Mouse (Mus musculus) neural tube, embryonic 11.5 days (tissue): ENCODE results near the gene Dcun1d3. TPM values are rescaled to one million over a fixed set of nuclear protein-coding genes. Genes with fewer than 3 reads are reported as not detected.

Experiments used
- ATAC-seq: fragments of 200-750 bp; cut with Nextera tagmentation; 2 replicates; pipeline ENCODE4 v1.8.0; 2017; ENCODE audit warnings: moderate number of reproducible peaks, mild to moderate bottlenecking, moderate TSS enrichment, moderate library complexity; ENCODE audit not compliant: insufficient read depth, low FRiP score, low TSS enrichment
- DNase-seq: peaks from one replicate; pipeline ENCODE4 v3.0.0-alpha.2; 2015; ENCODE audit warnings: low spot score
- H3K27ac ChIP-seq: fragments of 300-500 bp; sonication (generic); 2 replicates; pipeline ENCODE4 v1.5.1; 2014; ENCODE audit warnings: low read depth, mild to moderate bottlenecking, low read length
- H3K27me3 ChIP-seq: fragments of 300-500 bp; sonication (generic); 2 replicates; pipeline ENCODE4 v1.6.1; 2014; ENCODE audit warnings: mild to moderate bottlenecking, low read length, mixed read lengths; ENCODE audit not compliant: control insufficient read depth, insufficient read depth
- H3K36me3 ChIP-seq: fragments of 300-500 bp; sonication (generic); 2 replicates; pipeline ENCODE4 v1.6.1; 2014; ENCODE audit warnings: mild to moderate bottlenecking, low read length, moderate library complexity, mixed read lengths; ENCODE audit not compliant: control insufficient read depth, insufficient read depth
- H3K4me1 ChIP-seq: fragments of 300-500 bp; sonication (generic); 2 replicates; pipeline ENCODE4 v1.6.1; 2014; ENCODE audit warnings: low read length, mixed read lengths; ENCODE audit not compliant: control insufficient read depth, insufficient read depth
- H3K4me2 ChIP-seq: fragments of 300-500 bp; sonication (generic); 2 replicates; pipeline ENCODE4 v1.6.1; 2014; ENCODE audit warnings: low read depth, mild to moderate bottlenecking, moderate library complexity
- H3K4me3 ChIP-seq: fragments of 300-500 bp; sonication (generic); 2 replicates; pipeline ENCODE4 v1.5.1; 2014; ENCODE audit warnings: low read depth, low read length
- H3K9ac ChIP-seq: fragments of 300-500 bp; sonication (generic); 2 replicates; pipeline ENCODE4 v1.6.1; 2014; ENCODE audit warnings: mild to moderate bottlenecking, low read length
- H3K9me3 ChIP-seq: fragments of 300-500 bp; sonication (generic); 2 replicates; pipeline ENCODE4 v1.6.1; 2016; ENCODE audit warnings: low read length; ENCODE audit not compliant: control insufficient read depth
- WGBS: fragments of 180-500 bp; shearing (Covaris S2); extraction: QIAGEN DNeasy Blood & Tissue Kit; methylation state at CpG from one replicate; pipeline ENCODE4 v1.1.7; 2014; 5-methylcytosine and 5-hydroxymethylcytosine counted together
- polyA plus RNA-seq: library from polyadenylated mRNA; unstranded; fragments of >200 nt; fragmentation: Nextera tagmentation; extraction: Ambion mirVana; gene quantifications from 2 replicates; pipeline ENCODE4 v1.2.1, GENCODE M21; 2014

The Dcun1d3 gene
- polyA plus RNA-seq, 1 experiment from 2014 or later: 14.0 TPM

DNA sequence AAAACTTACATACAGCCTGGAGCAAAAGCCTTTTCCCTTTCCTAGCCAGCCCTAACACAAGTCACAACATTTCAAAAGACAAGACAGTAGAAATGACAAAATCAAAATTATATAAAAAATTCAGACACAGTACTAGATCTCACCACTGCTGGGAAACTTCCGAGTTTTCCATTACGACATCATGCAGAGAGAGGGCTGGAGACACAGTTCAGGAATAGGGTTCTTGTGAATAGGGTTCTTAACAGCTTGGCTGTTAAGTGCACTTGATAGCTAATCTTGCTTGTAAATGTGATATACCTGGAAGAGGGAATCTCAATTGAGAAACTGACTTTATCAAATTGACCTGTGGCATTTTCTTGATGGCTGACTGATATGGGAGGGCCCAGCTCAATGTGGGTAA is 14.9 kb downstream of the Dcun1d3 start:
- Histone ChIP-seq H3K9me3 (no peaks in the 10 kb centered on the region), H3K4me1 (no peaks in the 10 kb centered on the region), H3K36me3 (no peaks in the 10 kb centered on the region), H3K27me3 (no peaks in the 10 kb centered on the region), H3K4me2 (no peak overlapping the region), H3K9ac (no peak overlapping the region), H3K27ac (no peak overlapping the region), H3K4me3 (no peak overlapping the region)
- DNase-seq (no peak), ATAC-seq (no peak)
- WGBS: 89% methylated on average over 2 of the region's 2 CpGs

DNA sequence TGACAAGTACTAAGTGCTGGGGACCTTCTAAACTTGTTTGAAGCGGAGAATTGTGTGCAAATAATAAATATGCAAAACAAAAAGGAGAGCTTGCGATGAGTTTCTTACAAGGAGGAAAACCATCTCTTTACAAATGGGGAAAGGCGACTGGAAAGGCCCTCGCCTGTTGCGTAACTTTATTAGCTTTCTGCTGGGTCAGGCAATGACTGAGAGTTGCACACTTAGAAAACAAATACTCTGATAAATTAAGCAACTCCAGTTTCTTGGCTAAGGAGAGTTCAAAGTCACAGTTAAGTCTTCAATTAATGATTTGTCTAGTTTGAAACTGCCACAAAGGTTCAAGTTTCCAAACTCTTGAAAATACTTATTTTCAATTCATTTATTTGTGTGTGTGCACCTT is 15.8 kb downstream of the Dcun1d3 start:
- H3K9me3 ChIP-seq: no peaks in the 10 kb centered on the region
- H3K4me1 ChIP-seq: no peaks in the 10 kb centered on the region
- no peak overlapping the region for H3K4me3 ChIP-seq
- no peak overlapping the region for H3K27ac ChIP-seq
- no peaks in the 10 kb centered on the region for H3K36me3 ChIP-seq
- no peaks in the 10 kb centered on the region for H3K27me3 ChIP-seq
- DNase-seq (no peak), ATAC-seq (no peak)
- no peak overlapping the region for H3K9ac ChIP-seq
- H3K4me2 ChIP-seq: no peak overlapping the region
- WGBS: 93% methylated on average over 5 of the region's 5 CpGs

DNA sequence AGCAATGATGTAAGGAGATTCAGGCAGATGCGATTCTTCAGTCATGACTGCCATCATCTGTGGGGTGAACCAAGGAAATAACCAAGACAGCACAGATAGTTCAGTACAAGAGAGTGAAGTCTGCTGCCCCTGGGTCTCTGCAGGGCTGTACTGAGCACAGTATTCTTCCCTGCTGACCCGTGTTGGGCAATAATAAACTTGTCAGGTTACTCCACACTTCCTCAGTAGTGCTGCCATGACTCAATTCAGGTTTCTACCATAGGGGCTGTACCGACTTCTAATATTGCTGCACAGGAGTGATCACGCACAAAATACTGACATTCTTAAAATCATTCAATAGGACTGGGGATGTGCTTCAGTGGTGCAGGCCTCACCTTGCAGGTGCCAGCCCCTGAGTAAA is 16.9 kb downstream of the Dcun1d3 start:
- ATAC-seq (no peak), DNase-seq (no peak)
- H3K4me3 ChIP-seq: no peak overlapping the region
- no peaks in the 10 kb centered on the region for H3K4me1 ChIP-seq
- H3K4me2 ChIP-seq: no peak overlapping the region
- H3K36me3 ChIP-seq: no peaks in the 10 kb centered on the region
- no peaks in the 10 kb centered on the region for H3K27me3 ChIP-seq
- no peak overlapping the region for H3K9ac ChIP-seq
- 94% methylated on average over 4 of the region's 4 CpGs for WGBS
- no peak overlapping the region for H3K27ac ChIP-seq
- H3K9me3 ChIP-seq: no peaks in the 10 kb centered on the region

DNA sequence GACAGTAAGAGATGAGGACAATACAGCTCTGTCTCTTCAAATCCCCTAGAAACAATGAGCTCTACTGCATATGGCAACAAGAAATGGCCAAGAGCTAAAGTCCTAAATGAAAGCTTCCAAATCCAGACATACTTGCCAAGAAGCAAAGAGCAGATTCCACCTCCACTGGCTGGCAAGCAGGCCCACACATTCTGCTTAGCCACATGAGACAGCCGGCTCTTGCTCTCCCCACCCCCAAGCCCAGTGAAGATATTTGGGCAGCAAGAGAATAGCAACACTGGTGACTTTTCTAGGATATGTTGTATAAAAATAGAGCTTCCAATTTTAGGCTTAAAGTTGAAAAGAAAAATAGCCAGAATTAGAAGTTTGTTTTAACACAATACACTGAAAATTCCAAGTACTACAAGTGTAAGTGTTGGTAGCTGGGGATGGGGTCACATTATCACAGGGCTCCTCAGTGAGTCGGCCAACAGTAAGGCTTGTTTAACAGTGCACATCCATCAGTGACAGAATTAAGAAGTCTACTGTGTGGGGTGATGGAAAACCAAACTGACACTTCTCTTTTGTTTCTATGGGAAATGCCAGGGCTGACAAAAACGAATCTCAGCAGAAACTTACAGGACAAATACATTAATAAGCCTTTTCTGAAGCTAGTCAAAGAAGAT is 20.2 kb downstream of the Dcun1d3 start:
- ATAC-seq (no peak), DNase-seq (no peak)
- Histone ChIP-seq H3K4me2 (no peak overlapping the region), H3K27ac (no peak overlapping the region), H3K4me3 (no peak overlapping the region), H3K36me3 (no peaks in the 10 kb centered on the region), H3K9ac (no peak overlapping the region), H3K27me3 (no peaks in the 10 kb centered on the region), H3K9me3 (no peaks in the 10 kb centered on the region), H3K4me1 (no peaks in the 10 kb centered on the region)
- WGBS: 66% methylated on average over 3 of the region's 3 CpGs

DNA sequence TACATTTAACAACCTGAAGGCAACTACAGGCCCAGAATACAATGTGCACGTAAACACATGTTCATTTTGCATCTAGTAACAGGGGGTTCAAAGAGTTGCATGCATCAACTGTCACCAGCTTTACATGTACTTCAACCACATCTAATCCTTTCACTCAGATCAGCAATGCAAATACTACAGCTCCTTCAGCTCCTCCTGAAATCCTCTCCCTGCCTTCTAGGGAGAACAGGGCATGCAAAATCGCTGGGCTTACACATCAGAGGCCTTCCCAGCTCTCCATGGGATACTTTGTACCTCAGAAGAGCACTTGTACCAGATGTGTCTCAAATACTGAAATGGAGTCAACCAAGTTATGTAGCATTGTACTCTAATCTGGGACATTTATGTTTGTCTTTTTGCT is 23.0 kb downstream of the Dcun1d3 start:
- no peak overlapping the region for H3K4me3 ChIP-seq
- no peak overlapping the region for H3K9ac ChIP-seq
- no peaks in the 10 kb centered on the region for H3K27me3 ChIP-seq
- DNase-seq (no peak), ATAC-seq (no peak)
- no peak overlapping the region for H3K27ac ChIP-seq
- H3K4me2 ChIP-seq: no peak overlapping the region
- 54% methylated on average over 2 of the region's 2 CpGs for WGBS
- H3K36me3 ChIP-seq: no peaks in the 10 kb centered on the region
- no peaks in the 10 kb centered on the region for H3K9me3 ChIP-seq
- no peaks in the 10 kb centered on the region for H3K4me1 ChIP-seq

DNA sequence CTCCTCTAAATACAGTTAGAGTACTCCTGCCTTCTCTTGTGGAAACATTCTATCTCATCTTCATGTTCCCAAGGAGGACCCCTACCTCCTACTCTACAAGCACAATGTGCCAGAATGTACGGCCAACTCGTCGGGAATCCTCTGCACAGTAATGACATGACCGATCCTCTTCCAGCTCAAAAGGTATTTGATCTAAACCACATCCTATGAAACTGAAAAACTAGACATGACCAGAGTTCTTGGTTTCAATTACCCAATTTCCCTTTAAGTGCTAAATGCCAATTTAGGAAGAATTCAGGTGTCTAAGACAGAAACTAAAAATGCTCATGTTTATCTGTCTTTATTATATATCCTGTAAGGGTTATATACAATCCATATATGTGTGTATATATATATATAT is 23.9 kb downstream of the Dcun1d3 start:
- Histone ChIP-seq H3K9me3 (no peaks in the 10 kb centered on the region), H3K4me2 (no peak overlapping the region), H3K27ac (no peak overlapping the region), H3K27me3 (no peaks in the 10 kb centered on the region), H3K4me1 (no peaks in the 10 kb centered on the region), H3K36me3 (no peaks in the 10 kb centered on the region), H3K9ac (no peak overlapping the region), H3K4me3 (no peak overlapping the region)
- ATAC-seq (no peak), DNase-seq (no peak)
- 95% methylated on average over 4 of the region's 4 CpGs for WGBS

DNA sequence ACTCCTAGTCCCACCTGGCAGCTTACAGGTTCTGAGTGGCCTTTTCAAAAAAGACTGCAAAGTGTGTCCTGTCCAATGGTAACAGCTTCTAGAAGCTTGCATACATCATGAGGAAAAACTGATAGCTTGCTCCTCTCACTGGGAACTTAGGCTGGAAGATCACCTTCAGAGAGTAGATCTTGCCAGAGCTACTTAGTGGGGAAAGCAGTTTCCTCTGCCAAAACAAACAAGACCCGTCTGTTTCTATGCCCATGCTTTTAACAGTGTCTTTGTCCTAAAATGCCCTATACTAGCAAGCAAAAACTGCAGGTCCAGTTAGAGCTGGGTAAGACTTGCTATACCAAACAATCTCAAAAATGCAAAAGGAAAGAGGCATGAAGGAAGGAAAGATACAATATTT is 30.0 kb downstream of the Dcun1d3 start:
- no peak overlapping the region for H3K4me3 ChIP-seq
- WGBS: 61% methylated on average over 1 of the region's 1 CpGs
- H3K4me1 ChIP-seq: peaks cover 5% of the 10 kb centered on the region; the same call in 1 of the 2 replicates

DNA sequence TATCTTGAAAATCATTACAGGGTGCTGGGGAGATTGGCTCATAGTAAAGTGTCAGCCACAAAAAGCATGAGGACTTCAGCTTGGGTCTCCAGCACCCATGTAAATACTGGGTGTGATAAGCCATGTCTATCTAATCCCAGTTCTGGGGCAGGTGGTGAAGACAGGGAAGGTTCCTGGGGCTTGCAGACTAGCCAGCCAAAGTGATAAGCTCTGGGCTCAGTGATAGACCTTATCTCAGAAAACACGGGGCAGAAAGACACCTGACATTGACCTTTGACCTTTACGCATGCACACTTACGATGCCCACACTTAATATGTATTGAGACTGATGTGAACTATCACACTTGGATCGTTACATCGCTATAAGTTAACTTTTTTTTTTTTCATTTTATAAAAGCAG is 31.6 kb downstream of the Dcun1d3 start:
- peaks cover 6% of the 10 kb centered on the region; the same call in 1 of the 2 replicates for H3K4me1 ChIP-seq
- no peak overlapping the region for H3K4me2 ChIP-seq
- H3K36me3 ChIP-seq: peaks cover 2% of the 10 kb centered on the region; the same call in 1 of the 2 replicates
- H3K9me3 ChIP-seq: no peaks in the 10 kb centered on the region
- H3K4me3 ChIP-seq: no peak overlapping the region
- WGBS: 90% methylated on average over 5 of the region's 5 CpGs
- H3K27me3 ChIP-seq: no peaks in the 10 kb centered on the region
- DNase-seq (no peak), ATAC-seq (no peak)
- H3K9ac ChIP-seq: no peak overlapping the region
- no peak overlapping the region for H3K27ac ChIP-seq

More for the DNA sequence above, 30.0 kb downstream of the Dcun1d3 start:
- Histone ChIP-seq H3K36me3 (peaks cover 2% of the 10 kb centered on the region; the same call in 1 of the 2 replicates), H3K27me3 (no peaks in the 10 kb centered on the region), H3K4me2 (no peak overlapping the region), H3K9ac (no peak overlapping the region), H3K9me3 (no peaks in the 10 kb centered on the region), H3K27ac (no peak overlapping the region)
- DNase-seq (no peak), ATAC-seq (no peak)

DNA sequence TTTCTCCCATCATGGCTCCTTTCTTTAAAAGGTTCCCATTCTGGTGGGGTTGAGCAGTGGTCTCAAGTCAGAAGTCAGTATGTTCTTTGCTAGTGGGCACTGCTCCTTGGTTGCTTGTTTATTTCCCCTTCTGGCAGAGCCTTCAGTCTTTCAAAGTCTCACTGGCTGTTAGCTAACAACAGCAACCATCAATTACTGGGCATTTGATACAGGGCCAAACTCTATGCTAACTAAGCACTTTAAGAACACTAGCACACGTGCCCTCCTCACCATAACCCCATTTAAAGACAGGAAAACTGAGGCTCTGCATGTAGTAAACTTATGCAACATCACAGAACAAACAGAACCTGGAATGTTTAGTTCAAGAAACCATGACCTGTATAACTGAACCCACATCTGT is 33.9 kb downstream of the Dcun1d3 start:
- Histone ChIP-seq H3K4me1 (peaks cover 6% of the 10 kb centered on the region; the same call in 1 of the 2 replicates), H3K9me3 (no peaks in the 10 kb centered on the region), H3K27ac (no peak overlapping the region), H3K9ac (no peak overlapping the region), H3K4me2 (no peak overlapping the region), H3K36me3 (peaks cover 2% of the 10 kb centered on the region; the same call in 1 of the 2 replicates), H3K4me3 (no peak overlapping the region), H3K27me3 (no peaks in the 10 kb centered on the region)
- WGBS: 37% methylated on average over 1 of the region's 1 CpGs
- peak; percentile 8; the same call in 1 of the 2 replicates for ATAC-seq
- no peak for DNase-seq
